Mouse (Mus musculus) embryonic facial prominence, embryonic 12.5 days (tissue): Measurements from ENCODE around the gene Dennd5b. TPM values are rescaled to one million over a fixed set of nuclear protein-coding genes. Genes with fewer than 3 reads are reported as not detected.

Experiments used
- ATAC-seq: fragments of 200-750 bp; cut with Nextera tagmentation; 2 replicates; pipeline ENCODE4 v1.8.0; 2017; ENCODE audit not compliant: insufficient number of reproducible peaks, insufficient read depth, low FRiP score, low TSS enrichment
- H3K27ac ChIP-seq: fragments of 300-500 bp; sonication (generic); 2 replicates; pipeline ENCODE4 v1.5.1; 2016; ENCODE audit warnings: mild to moderate bottlenecking
- H3K27me3 ChIP-seq: fragments of 300-500 bp; sonication (generic); 2 replicates; pipeline ENCODE4 v1.6.1; 2016; ENCODE audit warnings: mild to moderate bottlenecking, moderate library complexity
- H3K36me3 ChIP-seq: fragments of 300-500 bp; sonication (generic); 2 replicates; pipeline ENCODE4 v1.6.1; 2016; ENCODE audit warnings: mild to moderate bottlenecking
- H3K4me1 ChIP-seq: fragments of 300-500 bp; sonication (generic); 2 replicates; pipeline ENCODE4 v1.6.1; 2016
- H3K4me2 ChIP-seq: fragments of 300-500 bp; sonication (generic); replicated peaks from 2 replicates; pipeline ENCODE4 v1.6.1; 2016; ENCODE audit warnings: mild to moderate bottlenecking, moderate library complexity
- H3K4me3 ChIP-seq: fragments of 300-500 bp; sonication (generic); 2 replicates; pipeline ENCODE4 v1.5.1; 2016; ENCODE audit warnings: mild to moderate bottlenecking
- H3K9ac ChIP-seq: fragments of 300-500 bp; sonication (generic); 2 replicates; pipeline ENCODE4 v1.6.1; 2016; ENCODE audit warnings: mild to moderate bottlenecking, moderate library complexity
- H3K9me3 ChIP-seq: fragments of 300-500 bp; sonication (generic); 2 replicates; pipeline ENCODE4 v1.6.1; 2016; ENCODE audit warnings: mild to moderate bottlenecking, moderate library complexity
- WGBS: fragments of 180-500 bp; shearing (Covaris S2); methylation state at CpG from one replicate; pipeline ENCODE4 v1.1.7; 2016; 5-methylcytosine and 5-hydroxymethylcytosine counted together
- polyA plus RNA-seq: library from polyadenylated mRNA; unstranded; fragments of >200 nt; fragmentation: Nextera tagmentation; extraction: Ambion mirVana; gene quantifications from 2 replicates; pipeline ENCODE4 v1.2.1, GENCODE M21; 2016

The Dennd5b gene
- polyA plus RNA-seq, 1 experiment from 2014 or later, result 8.1 TPM

DNA sequence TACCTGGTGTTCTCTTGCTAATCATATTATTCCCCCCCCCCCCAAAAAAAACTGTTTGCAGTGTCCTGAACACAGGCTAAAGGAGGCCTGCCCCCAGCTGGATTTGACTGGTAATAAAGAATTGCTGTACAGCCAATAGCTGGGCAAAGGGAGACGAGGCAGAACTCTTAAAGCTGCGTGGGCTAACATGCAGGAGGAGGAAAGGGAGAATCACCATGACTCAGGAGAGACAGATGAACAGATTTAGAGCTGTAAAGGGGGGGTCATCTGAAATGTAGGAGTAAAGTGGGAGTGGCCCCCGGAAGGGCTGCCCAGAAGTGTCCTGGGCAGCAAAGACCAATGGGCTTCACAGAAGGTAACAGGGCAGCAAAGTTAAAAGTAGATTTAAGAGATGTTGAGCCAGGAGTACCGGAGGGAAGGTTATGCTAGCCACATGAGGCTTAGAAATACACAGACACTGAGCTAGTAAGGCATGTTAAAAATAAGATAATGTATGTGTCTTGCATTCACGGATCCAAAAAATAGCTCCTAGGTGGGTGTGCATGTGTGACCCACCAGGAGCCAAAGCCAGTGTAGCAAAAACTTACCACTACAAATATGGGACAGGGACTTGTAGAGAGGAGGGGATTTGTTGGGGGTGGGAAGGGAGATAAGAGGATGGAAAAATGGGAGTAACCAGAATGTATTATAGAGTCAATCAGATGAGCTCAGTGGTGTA lies 40.7 kb downstream of the Dennd5b start:
- H3K4me3 ChIP-seq, result no peak overlapping the region
- H3K36me3 ChIP-seq, result no peaks in the 10 kb centered on the region
- WGBS, result 79% methylated on average over 5 of the region's 5 CpGs
- no peaks in the 10 kb centered on the region for H3K27me3 ChIP-seq
- H3K4me1 ChIP-seq, result no peaks in the 10 kb centered on the region
- ATAC-seq, result no peak
- no peak overlapping the region for H3K9ac ChIP-seq
- no peaks in the 10 kb centered on the region for H3K9me3 ChIP-seq
- H3K4me2 ChIP-seq, result no peak overlapping the region
- H3K27ac ChIP-seq, result no peak overlapping the region

DNA sequence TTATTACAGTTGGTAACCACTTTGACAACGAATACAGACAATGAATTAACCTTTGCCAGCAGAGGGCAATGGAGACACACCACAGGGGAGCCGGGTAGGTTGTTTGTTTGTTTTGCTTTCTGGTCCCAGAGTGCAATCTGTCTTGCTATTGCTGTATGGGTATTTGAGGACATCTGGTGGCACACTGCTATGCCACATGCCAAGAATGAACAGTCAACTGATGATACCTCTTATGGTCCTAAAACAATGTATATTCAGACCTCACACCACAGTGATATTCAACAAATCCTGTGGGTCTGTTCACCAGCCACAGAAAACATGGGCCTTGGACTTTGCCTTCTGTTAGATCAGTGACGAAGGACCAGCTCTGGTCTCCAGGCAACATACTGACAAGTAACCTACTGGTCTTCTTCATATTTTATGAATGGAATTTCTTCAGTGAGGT lies 43.5 kb downstream of the Dennd5b start:
- Histone ChIP-seq H3K4me1 (no peaks in the 10 kb centered on the region), H3K36me3 (no peaks in the 10 kb centered on the region), H3K27ac (no peak overlapping the region), H3K9me3 (no peaks in the 10 kb centered on the region), H3K27me3 (no peaks in the 10 kb centered on the region), H3K4me3 (no peak overlapping the region), H3K4me2 (no peak overlapping the region), H3K9ac (no peak overlapping the region)
- WGBS, result 54% methylated on average over 3 of the region's 3 CpGs
- ATAC-seq, result no peak

DNA sequence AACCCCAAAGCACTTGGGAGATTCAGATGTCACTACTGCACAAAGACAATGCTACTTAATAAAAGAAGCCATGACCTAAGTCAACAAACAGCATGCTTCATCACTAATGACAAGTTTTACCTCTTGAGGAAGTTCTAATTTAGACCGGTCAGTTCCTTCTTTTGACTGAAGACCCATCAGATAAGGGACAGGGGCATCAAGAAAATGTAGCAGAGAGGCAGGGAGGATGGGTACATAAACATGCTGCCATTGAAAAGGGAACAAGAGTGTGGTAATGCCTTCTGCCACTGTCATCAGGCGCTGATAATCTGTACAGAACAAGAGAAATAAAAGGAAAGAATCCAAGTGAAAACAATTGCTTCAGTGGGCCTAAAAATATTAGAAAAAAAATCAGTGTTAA lies 46.7 kb downstream of the Dennd5b start:
- Histone ChIP-seq H3K27me3 (no peaks in the 10 kb centered on the region), H3K4me2 (no peak overlapping the region), H3K9me3 (no peaks in the 10 kb centered on the region), H3K36me3 (no peaks in the 10 kb centered on the region), H3K27ac (no peak overlapping the region), H3K4me3 (no peak overlapping the region), H3K9ac (no peak overlapping the region), H3K4me1 (no peaks in the 10 kb centered on the region)
- whole genome bisulfite sequencing, result 81% methylated on average over 2 of the region's 2 CpGs
- no peak for ATAC-seq

DNA sequence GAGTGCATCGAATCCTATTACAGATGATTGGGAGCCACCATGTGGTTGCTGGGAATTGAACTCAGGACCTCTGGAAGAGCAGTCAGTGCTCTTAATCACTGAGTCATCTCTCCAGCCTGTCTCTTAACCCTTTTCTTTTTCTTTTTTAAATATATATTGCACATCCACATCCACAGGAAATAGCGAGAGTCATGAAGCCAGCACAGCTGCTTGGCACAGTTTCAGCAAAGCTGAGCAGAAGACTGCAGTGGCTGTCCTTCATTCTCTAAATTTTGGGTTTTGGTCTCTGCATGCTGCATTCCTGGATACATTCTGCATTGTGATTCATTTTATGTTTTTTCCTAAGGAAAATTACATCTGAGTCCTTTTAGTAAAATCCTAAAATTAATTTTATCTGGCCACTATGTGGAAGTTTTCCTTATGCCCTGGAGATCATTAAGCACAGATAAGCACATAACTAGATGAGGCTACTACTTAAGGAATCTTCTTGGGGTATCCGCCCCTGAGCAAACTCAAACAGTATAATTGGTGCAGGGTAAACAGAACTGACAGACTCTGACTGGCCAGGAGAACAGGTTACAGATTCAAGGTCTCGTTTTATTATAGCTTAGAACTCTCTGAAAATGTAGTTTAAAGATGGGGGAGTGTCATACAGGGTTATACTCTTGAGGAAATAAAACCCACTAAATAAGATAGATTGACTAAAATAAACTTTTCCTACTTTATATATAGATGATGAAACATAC lies 50.3 kb downstream of the Dennd5b start:
- Histone ChIP-seq H3K36me3 (no peaks in the 10 kb centered on the region), H3K9me3 (no peaks in the 10 kb centered on the region), H3K27me3 (no peaks in the 10 kb centered on the region), H3K9ac (no peak overlapping the region), H3K4me2 (no peak overlapping the region), H3K27ac (no peak overlapping the region), H3K4me3 (no peak overlapping the region), H3K4me1 (no peaks in the 10 kb centered on the region)
- ATAC-seq, result no peak
- 72% methylated on average over 4 of the region's 4 CpGs for WGBS

DNA sequence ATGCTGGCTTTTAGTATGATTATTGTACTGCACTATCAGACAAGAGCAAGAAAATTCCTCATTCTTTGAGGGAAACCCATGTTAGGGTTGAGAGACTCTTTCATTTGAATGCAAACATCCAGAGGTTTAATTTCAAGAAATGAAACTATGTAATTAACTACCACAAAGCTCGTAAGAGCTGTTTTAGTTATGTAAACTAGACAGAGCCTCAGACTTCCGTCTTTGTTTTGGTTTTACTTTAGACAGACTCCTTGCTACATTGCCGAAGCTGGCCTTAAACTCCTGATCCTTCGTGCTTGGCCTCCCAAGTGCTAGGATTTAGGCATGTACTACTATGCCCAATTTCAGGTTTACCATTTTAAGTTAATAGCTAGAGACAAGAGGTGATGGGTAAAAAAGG lies 61.4 kb downstream of the Dennd5b start:
- Histone ChIP-seq H3K9ac (no peak overlapping the region), H3K27ac (no peak overlapping the region), H3K9me3 (no peaks in the 10 kb centered on the region), H3K4me2 (no peak overlapping the region), H3K27me3 (no peaks in the 10 kb centered on the region), H3K36me3 (peaks cover 5% of the 10 kb centered on the region; the same call in 1 of the 2 replicates), H3K4me1 (no peaks in the 10 kb centered on the region), H3K4me3 (no peak overlapping the region)
- no peak for ATAC-seq
- WGBS, result 76% methylated on average over 4 of the region's 4 CpGs

DNA sequence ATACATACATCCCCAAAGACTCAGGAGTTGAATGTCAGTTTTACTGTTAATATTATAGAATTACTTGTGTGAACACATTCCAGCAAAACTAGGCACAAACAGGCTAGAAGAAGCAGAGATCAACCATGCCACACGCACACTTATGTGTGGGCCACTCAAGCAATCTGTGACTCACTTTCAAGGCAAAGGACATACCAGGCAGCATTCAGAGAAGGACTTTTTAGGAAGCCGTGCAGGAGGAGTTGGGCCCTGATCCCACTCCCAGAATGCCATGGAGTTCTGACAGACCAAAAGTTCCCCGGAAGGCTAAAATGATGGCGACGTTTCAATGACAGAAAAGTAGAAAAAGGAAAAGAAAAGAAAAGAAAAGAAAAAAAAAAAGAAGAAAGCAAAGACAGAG lies 69.3 kb downstream of the Dennd5b start:
- Histone ChIP-seq H3K27ac (no peak overlapping the region), H3K4me2 (no peak overlapping the region), H3K36me3 (0 out of 2 replicates have a peak, but pooled peaks cover under 1% of the 10 kb centered on the region), H3K9me3 (no peaks in the 10 kb centered on the region), H3K9ac (no peak overlapping the region), H3K4me1 (no peaks in the 10 kb centered on the region), H3K27me3 (no peaks in the 10 kb centered on the region), H3K4me3 (no peak overlapping the region)
- 86% methylated on average over 5 of the region's 5 CpGs for WGBS
- no peak for ATAC-seq

DNA sequence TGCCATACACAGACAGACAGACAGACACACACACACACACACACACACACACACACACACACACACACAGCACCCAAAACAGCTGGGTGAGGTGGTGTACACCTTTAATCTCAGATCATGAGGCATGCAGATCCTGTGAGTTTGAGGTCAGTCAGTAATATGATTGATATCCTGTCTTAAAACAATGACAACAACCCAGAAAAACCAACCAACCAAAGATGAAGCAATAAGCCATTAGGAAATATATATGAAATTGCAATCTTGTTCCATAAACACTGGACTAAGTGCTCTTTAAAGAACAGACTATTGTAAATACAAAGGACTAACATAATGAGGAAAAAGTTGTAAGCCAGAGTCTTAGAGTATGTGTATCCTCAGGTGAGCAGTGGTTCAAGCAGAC lies 70.1 kb downstream of the Dennd5b start:
- no peak overlapping the region for H3K27ac ChIP-seq
- H3K9ac ChIP-seq, result no peak overlapping the region
- H3K4me2 ChIP-seq, result no peak overlapping the region
- no peaks in the 10 kb centered on the region for H3K27me3 ChIP-seq
- no peak for ATAC-seq
- no peaks in the 10 kb centered on the region for H3K4me1 ChIP-seq
- no peaks in the 10 kb centered on the region for H3K9me3 ChIP-seq
- no peak overlapping the region for H3K4me3 ChIP-seq
- peaks cover 7% of the 10 kb centered on the region for H3K36me3 ChIP-seq

DNA sequence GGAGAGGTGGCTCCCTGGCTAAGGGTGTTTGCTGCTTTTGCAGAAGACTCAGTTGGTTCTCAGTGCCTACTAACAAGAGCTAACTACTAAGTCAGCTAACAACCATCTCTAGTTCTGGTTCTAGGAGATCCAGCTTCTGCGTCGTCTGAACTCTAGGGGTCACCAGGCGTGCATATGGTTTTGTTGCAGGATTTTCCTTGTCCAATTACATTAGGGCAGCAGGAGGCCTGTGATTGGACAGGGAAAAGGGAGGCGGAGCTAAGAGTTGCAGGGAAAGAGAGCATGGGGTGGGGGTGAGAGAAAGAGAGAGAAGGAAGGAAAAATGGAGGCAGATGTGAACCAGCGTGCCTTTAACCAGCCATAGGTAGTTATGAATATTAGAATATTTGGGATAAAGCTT lies 83.0 kb downstream of the Dennd5b start:
- H3K36me3 ChIP-seq, result peaks cover 22% of the 10 kb centered on the region
- 82% methylated on average over 5 of the region's 5 CpGs for WGBS
- no peak overlapping the region for H3K27ac ChIP-seq

DNA sequence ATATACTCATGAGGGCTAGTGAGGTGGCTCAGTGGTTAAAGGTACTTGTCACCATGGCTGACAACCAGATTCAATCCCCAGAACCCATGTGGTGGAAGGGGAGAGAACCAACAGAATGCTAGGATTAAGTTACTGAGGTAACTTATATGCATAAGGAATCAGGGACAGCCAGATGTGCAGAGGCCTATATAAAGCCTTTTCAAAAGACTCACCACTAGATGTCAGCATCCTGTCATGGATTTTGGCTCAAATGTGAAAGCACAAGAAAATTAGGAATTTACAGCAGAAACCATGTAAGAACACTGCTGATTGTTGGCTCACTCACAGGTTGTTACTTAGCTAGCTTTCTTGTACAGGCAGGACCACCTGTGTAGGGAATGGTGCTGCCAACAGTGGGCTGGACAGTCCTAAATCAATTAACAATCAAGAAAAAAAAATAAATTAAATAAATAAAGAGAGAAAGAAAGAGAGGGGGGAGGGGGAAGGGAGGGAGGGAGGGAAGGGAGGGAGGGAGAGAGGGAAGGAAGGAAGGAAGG lies 90.6 kb downstream of the Dennd5b start:
- Histone ChIP-seq H3K4me1 (no peaks in the 10 kb centered on the region), H3K4me2 (no peak overlapping the region), H3K27ac (no peak overlapping the region), H3K27me3 (no peaks in the 10 kb centered on the region), H3K36me3 (peaks cover 30% of the 10 kb centered on the region), H3K4me3 (no peak overlapping the region), H3K9ac (no peak overlapping the region), H3K9me3 (no peaks in the 10 kb centered on the region)
- ATAC-seq, result no peak

More for the DNA sequence above, 83.0 kb downstream of the Dennd5b start:
- no peaks in the 10 kb centered on the region for H3K27me3 ChIP-seq
- H3K9ac ChIP-seq, result no peak overlapping the region
- no peak for ATAC-seq
- H3K4me3 ChIP-seq, result no peak overlapping the region
- no peaks in the 10 kb centered on the region for H3K4me1 ChIP-seq
- H3K9me3 ChIP-seq, result no peaks in the 10 kb centered on the region
- no peak overlapping the region for H3K4me2 ChIP-seq

DNA sequence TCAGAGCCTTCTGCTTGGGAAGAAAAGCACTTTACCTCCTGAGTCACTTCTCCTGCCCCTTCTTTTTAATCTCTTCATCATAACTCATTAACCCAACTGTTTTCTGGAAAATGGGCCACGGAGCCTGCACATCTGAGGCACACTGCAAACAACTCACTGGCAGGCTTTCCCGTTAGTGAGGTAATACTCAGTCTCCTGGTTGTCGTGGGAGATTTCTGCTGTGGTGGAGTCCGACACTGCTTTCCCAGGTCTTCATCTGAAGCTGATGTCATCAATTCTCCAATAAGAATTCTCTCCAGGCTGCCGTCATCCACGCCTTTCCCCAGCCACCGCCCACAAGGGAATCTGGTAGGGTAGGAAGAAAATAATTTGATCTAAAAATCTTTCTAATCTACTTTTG lies 96.5 kb downstream of the Dennd5b start:
- Histone ChIP-seq H3K9me3 (no peaks in the 10 kb centered on the region), H3K27me3 (no peaks in the 10 kb centered on the region), H3K9ac (no peak overlapping the region), H3K36me3 (peaks cover 39% of the 10 kb centered on the region), H3K4me3 (no peak overlapping the region), H3K4me2 (no peak overlapping the region), H3K4me1 (no peaks in the 10 kb centered on the region), H3K27ac (no peak overlapping the region)
- no peak for ATAC-seq
- WGBS, result 90% methylated on average over 7 of the region's 7 CpGs

DNA sequence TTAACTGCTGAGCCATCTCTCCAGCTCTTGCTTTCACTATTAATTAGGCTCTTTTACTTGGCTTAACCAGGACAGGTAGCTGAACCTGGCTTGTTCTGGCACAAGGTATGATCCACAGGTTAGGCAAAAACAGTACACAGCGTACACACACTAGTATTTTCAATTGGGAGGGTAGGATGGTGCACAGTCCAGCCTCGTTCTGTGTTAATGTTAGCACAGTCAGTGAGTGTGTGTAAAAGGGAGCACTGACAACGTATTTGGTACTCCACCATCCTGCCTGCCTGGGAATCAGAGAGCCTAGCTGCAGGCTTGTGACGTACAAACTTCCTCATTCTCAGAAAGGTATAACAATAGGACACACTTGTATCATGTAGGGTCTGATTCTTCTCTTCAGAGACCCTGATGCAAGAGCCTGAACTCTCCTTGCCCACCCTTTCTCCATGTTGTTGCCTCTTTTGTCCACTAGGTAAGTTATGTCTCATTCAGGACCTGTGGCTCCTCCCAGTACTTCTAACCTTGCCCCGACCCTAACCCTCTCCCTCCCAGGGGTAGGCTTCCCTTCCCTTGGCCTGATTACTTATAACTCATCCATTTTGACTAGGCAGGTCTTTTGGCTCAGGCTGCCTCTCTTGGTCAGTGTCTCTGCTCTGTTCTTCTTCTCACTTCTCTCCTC lies 107.0 kb downstream of the Dennd5b start:
- H3K27me3 ChIP-seq, result no peaks in the 10 kb centered on the region
- no peak; the same call in 1 of the 2 replicates for ATAC-seq
- 0 out of 2 replicates have a peak, but pooled peaks cover 8% of the 10 kb centered on the region for H3K36me3 ChIP-seq
- no peak overlapping the region for H3K27ac ChIP-seq
- 72% methylated on average over 5 of the region's 5 CpGs for WGBS
- no peak overlapping the region for H3K9ac ChIP-seq
- H3K4me3 ChIP-seq, result no peak overlapping the region
- no peaks in the 10 kb centered on the region for H3K9me3 ChIP-seq
- H3K4me2 ChIP-seq, result no peak overlapping the region
- no peaks in the 10 kb centered on the region for H3K4me1 ChIP-seq
